Mouse (Mus musculus): ENCODE data around the gene Duxbl1. TPM values are rescaled to one million over a fixed set of nuclear protein-coding genes. Genes with fewer than 3 reads are reported as not detected.
"Not testable (repeated sequence)": the region's sequence is repeated elsewhere in the genome, so short reads cannot be mapped to it uniquely, and the experiment has no call there.

Gene Duxbl1
- polyA plus RNA-seq, 1 experiment from 2014 or later, result 4.9 TPM

GRCm38 (mm10) chr14:26035439-26035838 is 57.1 kb downstream of the Duxbl1 start:
- not testable (repeated sequence) for DNase-seq (ENCODE audit: low spot score)
- no CpG with 5 or more reads among the region's 6 CpGs for WGBS

More at GRCm38 (mm10) chr14:26035439-26035838, 57.1 kb downstream of the Duxbl1 start:
- not testable (repeated sequence) for H3K36me3 ChIP-seq; H3K27ac ChIP-seq (replicated peaks); H3K4me1 ChIP-seq; H3K27me3 ChIP-seq (ENCODE audit: low read depth, poor library complexity, severe bottlenecking); H3K9me3 ChIP-seq (replicated peaks); H3K4me3 ChIP-seq

Other genes starting within 250 kb of the Duxbl1 start
- 6.4 and 9.9 TPM in 2 replicates for gene Zcchc24, start 209.5 kb upstream of the Duxbl1 start, polyA plus RNA-seq (2016; fragmentation: Nextera tagmentation; extraction: Ambion mirVana)
- 3.3 and 3.9 TPM in 2 replicates for gene Anxa11, start 136.4 kb upstream of the Duxbl1 start, polyA plus RNA-seq (2016; fragmentation: Nextera tagmentation; extraction: Ambion mirVana)
- gene Plac9a, start 75.5 kb upstream of the Duxbl1 start, polyA plus RNA-seq (2016; fragmentation: Nextera tagmentation; extraction: Ambion mirVana), result not detected in 2 replicates
- gene Tmem254a, start 50.9 kb upstream of the Duxbl1 start, polyA plus RNA-seq (2016; fragmentation: Nextera tagmentation; extraction: Ambion mirVana), result 1.6 and 3.7 TPM in 2 replicates
- gene Cphx1, start 40.3 kb upstream of the Duxbl1 start, polyA plus RNA-seq (2016; fragmentation: Nextera tagmentation; extraction: Ambion mirVana), result not detected in 2 replicates
- 0.36 and 3.3 TPM in 2 replicates for gene Gm9780, start 64.1 kb downstream of the Duxbl1 start, polyA plus RNA-seq (2016; fragmentation: Nextera tagmentation; extraction: Ambion mirVana)
- gene Tmem254c, start 88.8 kb downstream of the Duxbl1 start, polyA plus RNA-seq (2016; fragmentation: Nextera tagmentation; extraction: Ambion mirVana), result 19.9 TPM in 2 replicates
- not detected in 2 replicates for gene Cphx2, start 102.9 kb downstream of the Duxbl1 start, polyA plus RNA-seq (2016; fragmentation: Nextera tagmentation; extraction: Ambion mirVana)
- not detected in 2 replicates for gene Cphx3, start 103.7 kb downstream of the Duxbl1 start, polyA plus RNA-seq (2016; fragmentation: Nextera tagmentation; extraction: Ambion mirVana)
- gene Duxbl2, start 139.8 kb downstream of the Duxbl1 start, polyA plus RNA-seq (2016; fragmentation: Nextera tagmentation; extraction: Ambion mirVana), result not detected in 2 replicates
- gene Plac9b, start 203.9 kb downstream of the Duxbl1 start, polyA plus RNA-seq (2016; fragmentation: Nextera tagmentation; extraction: Ambion mirVana), result 0.80 and 1.5 TPM in 2 replicates
- 15.9 and 20.4 TPM in 2 replicates for gene Tmem254b, start 228.5 kb downstream of the Duxbl1 start, polyA plus RNA-seq (2016; fragmentation: Nextera tagmentation; extraction: Ambion mirVana)

Data from midbrain, embryonic 10.5 days (tissue).